Mouse (Mus musculus): ENCODE results near the gene Mindy4. TPM values are rescaled to one million over a fixed set of nuclear protein-coding genes. Genes with fewer than 3 reads are reported as not detected.

The Mindy4 gene
- total RNA-seq (2023): 1 to 10 TPM; 1.0 to 1.9 TPM

GRCm38 (mm10) chr6:55202913-55203910 lies at the start of gene Mindy4:
Gene Mindy4, plus strand, starts transcription at chr6:55203383.

GRCm38 (mm10) chr6:55174741-55175181 lies 28.4 kb upstream of the Mindy4 start, which contains the start of gene Inmt:
Gene Inmt, minus strand, starts transcription at chr6:55175043.

DNA sequence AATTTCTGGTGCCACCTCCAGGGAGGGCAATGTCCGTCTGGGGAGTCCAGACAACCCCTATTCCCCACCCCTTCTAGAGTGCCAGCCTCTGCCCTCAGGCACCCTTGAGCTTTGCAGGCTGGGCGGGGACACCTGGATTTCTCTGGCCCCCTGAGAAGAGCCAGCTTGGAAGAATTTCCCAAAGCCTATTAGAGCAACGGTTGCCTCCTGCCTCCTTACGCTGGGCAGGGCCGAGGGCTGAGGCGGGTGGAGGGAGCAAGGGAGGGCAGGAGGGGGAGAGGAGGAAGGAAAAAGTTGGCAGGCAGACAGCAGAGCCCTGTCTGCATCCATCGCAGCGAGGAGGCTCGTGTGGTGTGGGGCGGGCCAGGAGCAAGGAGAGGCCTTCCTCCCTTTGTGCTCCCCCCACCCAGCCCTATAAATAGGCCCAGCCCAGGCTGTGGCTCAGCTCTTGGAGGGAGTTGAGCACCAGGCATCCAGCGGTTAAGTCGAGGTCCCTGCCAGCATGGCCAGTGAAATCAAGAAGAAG lies 132.9 kb downstream of the Mindy4 start, which contains the start of gene Aqp1:
Gene Aqp1, plus strand, starts transcription at position 444 of the 526 bp plus-strand sequence.

Other genes starting within 250 kb of the Mindy4 start
- gene Nod1, start 230.8 kb upstream of the Mindy4 start, total RNA-seq (2023): 100 to 1,000 TPM; 141 to 157 TPM
- 10 to 100 TPM; 25.5 to 33.3 TPM for gene Ggct, start 210.4 kb upstream of the Mindy4 start, total RNA-seq (2023)
- 10 to 100 TPM; 60.5 to 61.5 TPM for gene Gars, start 165.4 kb upstream of the Mindy4 start, total RNA-seq (2023)
- not detected for gene Crhr2, start 70.4 kb upstream of the Mindy4 start, total RNA-seq (2023)
- gene Inmt, start 28.3 kb upstream of the Mindy4 start, total RNA-seq (2023): not detected
- gene Aqp1, start 133.0 kb downstream of the Mindy4 start, total RNA-seq (2023): 1 to 10 TPM; 1.5 to 2.2 TPM
- gene Ghrhr, start 172.9 kb downstream of the Mindy4 start, total RNA-seq (2023): not detected
- not detected for gene Adcyap1r1, start 248.6 kb downstream of the Mindy4 start, total RNA-seq (2023)

Measured in monocyte, adult 59 days (primary cell).